Mouse (Mus musculus): Measurements from ENCODE around the gene Stk24.
A peak's percentile ranks its signal among the peaks of the same experiment; 100 is the strongest.

Gene Stk24

GRCm38 (mm10) chr14:121379116-121379826 is 540 bp downstream of the Stk24 start:
- peak; percentile 68 for DNase-seq (ENCODE audit: low read depth, low spot score)

- peak; percentile 54 for DNase-seq (ENCODE audit: low read depth, low spot score)
Observed at GRCm38 (mm10) chr14:121378243-121379115, 1.3 kb downstream of the Stk24 start.

GRCm38 (mm10) chr14:121376566-121376965 is 3.2 kb downstream of the Stk24 start:
- DNase-seq (ENCODE audit: low read depth, low spot score): no peak

GRCm38 (mm10) chr14:121373901-121374300 is 5.9 kb downstream of the Stk24 start:
- no peak for DNase-seq (ENCODE audit: low read depth, low spot score)

GRCm38 (mm10) chr14:121373020-121373419 is 6.8 kb downstream of the Stk24 start:
- no peak for DNase-seq (ENCODE audit: low read depth, low spot score)

- no peak for DNase-seq (ENCODE audit: low read depth, low spot score)
Observed at GRCm38 (mm10) chr14:121371911-121372820, 7.6 kb downstream of the Stk24 start.

GRCm38 (mm10) chr14:121369385-121369784 is 10.4 kb downstream of the Stk24 start:
- no peak for DNase-seq (ENCODE audit: low read depth, low spot score)

- DNase-seq (ENCODE audit: low read depth, low spot score): no peak
Observed at GRCm38 (mm10) chr14:121368108-121368705, 11.6 kb downstream of the Stk24 start.

- no peak for DNase-seq (ENCODE audit: low read depth, low spot score)
Observed at GRCm38 (mm10) chr14:121365991-121366728, 13.7 kb downstream of the Stk24 start.

GRCm38 (mm10) chr14:121365390-121365789 is 14.4 kb downstream of the Stk24 start:
- DNase-seq (ENCODE audit: low read depth, low spot score): no peak

- DNase-seq (ENCODE audit: low read depth, low spot score): no peak
Observed at GRCm38 (mm10) chr14:121364282-121364681, 15.5 kb downstream of the Stk24 start.

GRCm38 (mm10) chr14:121361319-121362114 is 18.3 kb downstream of the Stk24 start:
- DNase-seq (ENCODE audit: low read depth, low spot score): no peak

- peak; percentile 33 for DNase-seq (ENCODE audit: low read depth, low spot score)
Observed at GRCm38 (mm10) chr14:121359850-121360249, 20.0 kb downstream of the Stk24 start.

GRCm38 (mm10) chr14:121359015-121359414 is 20.8 kb downstream of the Stk24 start:
- DNase-seq (ENCODE audit: low read depth, low spot score): no peak

- no peak for DNase-seq (ENCODE audit: low read depth, low spot score)
Observed at GRCm38 (mm10) chr14:121358327-121358726, 21.5 kb downstream of the Stk24 start.

GRCm38 (mm10) chr14:121356336-121356862 is 23.4 kb downstream of the Stk24 start:
- no peak for DNase-seq (ENCODE audit: low read depth, low spot score)

- DNase-seq (ENCODE audit: low read depth, low spot score): no peak
Observed at GRCm38 (mm10) chr14:121355732-121356131, 24.1 kb downstream of the Stk24 start.

GRCm38 (mm10) chr14:121353648-121354377 is 26.0 kb downstream of the Stk24 start:
- DNase-seq (ENCODE audit: low read depth, low spot score): no peak

GRCm38 (mm10) chr14:121352744-121353143 is 27.1 kb downstream of the Stk24 start:
- no peak for DNase-seq (ENCODE audit: low read depth, low spot score)

Data from mesoderm, embryonic 11.5 days (tissue).